Mouse (Mus musculus) urinary bladder, adult 18-20 months (tissue): ENCODE measurements at regions not wholly inside any gene's neighbourhood (a gene's known extent, or its start where the extent isn't known, plus 50 kb on each side); places are given as distances from the start of the nearest gene placed in this dataset.

Experiments used
- DNase-seq, 2 experiments: peaks; one replicate each; pipeline ENCODE4 v3.0.0; 2022; ENCODE audit warnings: low spot score in 2 of 2, mixed read lengths in 2 of 2

- DNase-seq: no peak
Observed at GRCm38 (mm10) chr2:74930702-74931101, 105.1 kb downstream of the Mtx2 start.

- no peak for DNase-seq
Observed at GRCm38 (mm10) chr2:74933190-74933589, 107.6 kb downstream of the Mtx2 start.

DNA sequence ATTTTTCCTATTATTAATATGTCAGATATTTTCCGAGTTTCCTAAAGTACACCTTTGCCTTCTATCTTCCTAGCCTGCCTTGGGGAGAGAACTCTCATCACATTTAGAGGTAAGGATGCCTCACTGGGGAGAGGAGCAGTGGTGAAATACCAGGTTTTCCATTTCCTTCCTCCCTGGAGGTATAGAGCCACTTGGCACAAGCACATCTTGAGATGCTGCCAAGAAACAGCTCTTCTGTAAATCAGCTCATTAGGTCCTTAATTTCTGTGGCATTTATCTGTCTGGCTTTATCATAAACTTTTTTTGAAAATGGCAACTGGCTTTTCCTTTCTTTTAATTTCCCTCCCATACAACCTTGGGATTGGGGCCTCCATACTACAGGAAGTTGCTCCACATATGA is 108.2 kb downstream of the Mtx2 start:
- no peak for DNase-seq

DNA sequence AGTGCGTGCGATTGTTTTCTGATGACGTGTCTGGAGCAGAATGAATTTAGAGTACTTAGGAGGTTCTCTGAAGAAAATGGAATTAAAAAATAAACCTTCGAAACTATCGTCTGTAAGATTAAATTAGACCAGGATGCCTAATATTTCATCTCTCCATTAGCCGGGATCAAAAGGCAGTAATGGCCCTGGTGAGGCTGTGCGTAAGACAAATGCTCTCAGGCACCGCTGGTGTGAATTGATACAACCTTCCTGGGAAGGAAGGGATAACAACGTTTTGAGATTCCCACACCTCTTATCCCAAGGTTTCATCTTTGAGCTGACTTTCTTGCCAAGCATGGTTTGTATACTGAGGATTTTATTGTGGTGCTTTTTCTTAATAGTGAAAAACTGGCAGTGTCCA is 113.1 kb downstream of the Mtx2 start:
- no peak for DNase-seq

GRCm38 (mm10) chr2:74941966-74942365 is 116.4 kb downstream of the Mtx2 start:
- DNase-seq: no peak

GRCm38 (mm10) chr2:74942611-74943198 is 117.1 kb downstream of the Mtx2 start:
- DNase-seq: no peak

- no peak for DNase-seq
Observed at GRCm38 (mm10) chr2:74945185-74945749, 119.7 kb downstream of the Mtx2 start.

- no peak for DNase-seq
Observed at GRCm38 (mm10) chr2:74951401-74952260, 126.0 kb downstream of the Mtx2 start.

- no peak for DNase-seq
Observed at GRCm38 (mm10) chr2:74954101-74954500, 128.5 kb downstream of the Mtx2 start.

DNA sequence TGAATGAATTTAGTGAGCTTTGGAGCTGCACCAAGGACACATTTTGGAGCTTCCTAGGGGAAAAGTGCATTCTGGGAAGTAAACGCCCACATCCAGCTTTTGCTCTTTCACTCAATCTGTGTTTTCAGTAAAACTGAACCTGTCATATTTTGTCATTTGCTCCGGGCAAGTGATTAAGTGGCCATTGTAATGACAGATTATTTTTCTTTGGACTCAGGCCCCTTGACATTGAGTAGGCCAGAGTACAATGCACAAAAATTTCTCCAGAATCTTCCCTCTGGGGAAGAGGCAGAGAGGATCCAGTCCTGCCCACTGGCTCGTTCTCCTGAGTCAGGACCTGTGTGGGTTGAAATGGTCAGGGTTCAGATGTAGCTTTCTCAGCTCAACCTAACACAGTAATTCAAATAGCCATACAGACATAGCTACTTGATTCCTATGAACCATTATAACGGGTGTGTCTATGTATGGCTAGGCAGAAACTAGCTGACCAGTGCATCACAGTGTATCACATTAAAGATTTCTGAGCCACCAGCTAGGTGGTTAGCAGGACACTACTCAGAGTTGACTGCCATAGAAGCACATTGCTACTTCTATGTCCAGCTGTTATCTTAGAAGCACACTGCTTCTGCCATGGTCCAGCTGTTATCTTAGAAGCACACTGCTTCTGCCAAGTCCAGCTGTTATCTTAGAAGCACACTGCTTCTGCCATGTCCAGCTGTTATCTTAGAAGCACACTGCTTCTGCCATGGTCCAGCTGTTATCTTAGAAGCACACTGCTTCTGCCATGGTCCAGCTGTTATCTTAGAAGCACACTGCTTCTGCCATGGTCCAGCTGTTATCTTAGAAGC is 129.9 kb downstream of the Mtx2 start:
- DNase-seq: no peak

DNA sequence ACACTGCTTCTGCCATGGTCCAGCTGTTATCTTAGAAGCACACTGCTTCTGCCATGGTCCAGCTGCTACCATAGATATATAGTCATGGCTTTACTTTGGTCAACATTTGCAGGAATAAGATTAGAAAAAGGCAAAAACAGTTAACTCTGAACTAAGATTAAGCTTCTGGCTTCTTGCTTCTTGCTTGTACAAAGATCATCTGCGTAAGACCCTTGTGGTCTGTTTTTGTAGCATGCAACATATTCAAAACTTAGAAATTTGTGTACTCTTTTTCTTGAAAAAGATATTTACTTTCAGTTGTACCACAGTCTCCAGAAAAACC is 130.5 kb downstream of the Mtx2 start:
- DNase-seq: no peak

DNA sequence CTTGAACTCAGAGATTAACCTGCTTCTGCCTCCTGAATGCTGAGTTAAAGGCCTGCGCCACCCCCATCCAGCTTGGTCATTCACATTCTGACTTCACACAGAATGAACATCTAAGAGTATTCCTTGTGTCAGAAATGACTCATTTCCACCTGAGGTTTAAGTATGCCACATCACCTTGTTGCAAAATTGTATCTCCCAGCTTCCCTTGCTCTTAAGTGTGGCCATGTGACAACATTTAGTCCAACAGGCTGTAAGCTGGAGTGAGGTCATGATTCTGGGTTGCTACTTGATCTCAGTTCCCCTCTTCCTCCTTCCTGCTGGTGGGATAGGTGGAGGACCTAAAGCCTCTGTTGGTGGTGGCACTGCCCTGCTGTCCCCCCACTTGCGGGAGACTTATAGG is 131.0 kb downstream of the Mtx2 start:
- no peak for DNase-seq

GRCm38 (mm10) chr2:74959936-74960335 is 134.3 kb downstream of the Mtx2 start:
- no peak for DNase-seq

DNA sequence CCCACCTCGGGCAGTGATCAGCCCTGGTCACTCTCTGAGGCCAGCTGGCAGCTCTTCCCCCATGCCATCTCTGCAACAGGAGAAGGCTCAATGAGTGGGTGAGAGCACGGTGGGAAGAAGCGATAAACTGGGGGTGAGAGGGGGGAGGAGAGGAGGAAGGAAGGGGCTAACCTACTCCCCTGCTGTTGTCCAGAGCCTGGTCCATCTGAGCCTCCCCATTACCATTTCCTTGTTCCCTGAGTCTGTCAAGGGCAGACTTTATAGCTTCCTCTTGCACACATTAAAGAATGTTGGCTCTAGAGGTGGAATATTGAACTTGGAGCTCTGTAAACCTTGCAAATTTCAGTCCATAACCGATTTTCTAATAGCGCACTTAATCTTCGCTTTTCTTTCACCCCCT is 136.8 kb downstream of the Mtx2 start:
- no peak for DNase-seq

DNA sequence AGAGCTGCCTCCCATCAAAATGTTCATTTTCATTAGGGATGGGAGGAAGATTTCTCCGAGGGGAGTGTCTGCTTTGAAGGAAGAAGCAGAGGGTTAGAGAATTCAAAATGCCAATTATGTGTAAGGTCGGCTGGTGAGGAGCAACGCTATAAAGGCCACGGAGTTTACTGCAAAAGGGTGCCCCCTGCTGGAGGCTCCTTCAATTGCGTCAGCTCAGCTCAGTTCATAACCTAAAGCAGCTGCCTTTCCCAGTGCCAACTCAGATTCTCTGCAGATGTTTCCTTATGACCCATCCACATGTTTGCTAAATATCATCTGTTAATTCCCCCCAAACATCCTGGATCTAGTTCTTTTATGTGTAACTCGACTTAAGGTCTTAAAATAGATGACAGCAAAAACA is 138.8 kb downstream of the Mtx2 start:
- DNase-seq: peak; percentile 76 to 77

DNA sequence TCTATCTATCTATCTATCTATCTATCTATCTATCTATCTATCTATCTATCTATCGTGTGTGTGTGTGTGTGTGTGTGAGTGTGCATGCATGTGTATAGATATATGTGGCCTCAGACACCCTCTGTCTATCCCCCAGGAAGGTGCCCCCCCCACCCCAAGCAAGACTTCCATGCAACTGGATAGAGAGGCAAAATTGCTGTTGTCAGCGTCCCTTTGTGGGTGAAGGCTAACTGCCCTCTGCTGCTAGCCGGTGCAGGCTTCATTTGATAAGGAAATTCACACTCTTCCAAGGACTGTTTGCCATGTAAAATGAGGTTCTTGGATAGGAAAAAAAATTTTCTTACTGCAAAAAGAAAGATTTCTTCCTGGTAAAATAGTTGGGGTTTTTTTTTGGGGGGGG is 139.4 kb downstream of the Mtx2 start:
- DNase-seq: no peak

DNA sequence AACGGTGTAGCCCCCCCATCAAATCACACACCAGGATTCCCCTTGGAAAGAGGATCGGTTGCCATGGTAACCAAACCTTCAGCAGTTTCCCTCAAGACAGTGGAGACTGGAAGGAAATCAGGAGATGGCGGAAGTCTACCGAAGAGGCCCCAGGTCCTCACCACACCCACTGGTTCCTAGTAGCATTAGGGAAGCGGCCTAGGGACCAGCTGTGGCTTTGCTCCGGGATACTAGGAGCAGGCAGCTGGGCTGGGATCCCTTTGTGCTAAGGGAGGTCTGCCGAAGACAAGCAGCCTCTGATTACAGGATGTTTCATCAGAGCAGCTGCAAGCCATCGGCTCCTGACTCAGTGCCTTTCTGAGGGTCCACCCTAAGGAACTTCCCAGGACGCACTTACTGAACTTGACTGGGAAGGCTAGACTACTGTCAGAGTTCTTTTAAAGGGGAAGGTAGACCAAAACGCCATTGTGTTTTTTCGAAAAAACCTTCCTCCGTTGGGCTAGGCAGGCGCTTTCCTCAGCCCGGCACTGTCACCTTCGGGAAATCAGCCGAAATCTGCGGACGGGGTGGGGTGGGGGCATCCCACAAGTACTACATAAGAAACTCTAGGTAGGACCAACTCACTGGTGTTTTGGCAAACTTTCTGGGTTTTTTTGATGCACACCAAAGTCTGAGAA is 139.9 kb downstream of the Mtx2 start:
- DNase-seq: peak in 1 of 2 experiments; percentile 53

DNA sequence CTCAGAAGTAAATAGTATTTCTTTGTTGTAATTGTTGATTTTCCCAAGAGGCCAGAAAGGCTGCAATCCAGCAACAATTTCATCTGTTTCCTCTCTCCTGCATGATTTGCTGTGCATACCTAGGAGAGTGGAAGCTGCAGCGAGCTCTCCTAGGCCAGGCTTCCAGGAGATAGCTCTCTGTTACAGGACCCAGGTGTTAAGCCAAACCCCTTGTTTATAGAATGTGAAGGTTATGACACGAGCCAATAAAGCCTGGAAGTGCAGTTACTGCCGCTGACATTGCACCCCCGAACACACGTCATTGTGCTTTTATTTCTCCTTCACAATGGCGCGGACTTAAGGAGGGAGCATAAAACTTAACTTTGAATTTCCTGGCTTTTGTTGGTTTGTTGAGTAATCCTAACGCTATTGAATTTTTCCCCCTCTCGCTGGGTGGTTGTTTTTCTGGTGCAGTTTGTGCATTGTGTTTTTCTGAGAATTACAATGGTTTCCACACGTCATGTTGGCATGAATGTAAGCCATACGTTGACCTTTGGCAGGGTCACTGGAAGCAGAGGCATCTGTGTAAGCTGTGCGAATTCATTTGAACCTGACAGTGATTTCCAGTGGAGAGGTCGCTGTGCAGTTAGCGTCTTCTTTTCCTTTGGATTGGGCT is 145.1 kb downstream of the Mtx2 start:
- no peak for DNase-seq

GRCm38 (mm10) chr2:74973386-74973785 is 147.8 kb downstream of the Mtx2 start:
- DNase-seq: peak in 1 of 2 experiments; percentile 2

- DNase-seq: no peak
Observed at GRCm38 (mm10) chr2:74974595-74975325, 149.2 kb downstream of the Mtx2 start.
